Mouse (Mus musculus): Measurements from ENCODE around the gene Spred2. TPM values are rescaled to one million over a fixed set of nuclear protein-coding genes. Genes with fewer than 3 reads are reported as not detected.

The Spred2 gene
- total RNA-seq (2023): 1 to 10 TPM; 4.8 to 5.4 TPM

DNA sequence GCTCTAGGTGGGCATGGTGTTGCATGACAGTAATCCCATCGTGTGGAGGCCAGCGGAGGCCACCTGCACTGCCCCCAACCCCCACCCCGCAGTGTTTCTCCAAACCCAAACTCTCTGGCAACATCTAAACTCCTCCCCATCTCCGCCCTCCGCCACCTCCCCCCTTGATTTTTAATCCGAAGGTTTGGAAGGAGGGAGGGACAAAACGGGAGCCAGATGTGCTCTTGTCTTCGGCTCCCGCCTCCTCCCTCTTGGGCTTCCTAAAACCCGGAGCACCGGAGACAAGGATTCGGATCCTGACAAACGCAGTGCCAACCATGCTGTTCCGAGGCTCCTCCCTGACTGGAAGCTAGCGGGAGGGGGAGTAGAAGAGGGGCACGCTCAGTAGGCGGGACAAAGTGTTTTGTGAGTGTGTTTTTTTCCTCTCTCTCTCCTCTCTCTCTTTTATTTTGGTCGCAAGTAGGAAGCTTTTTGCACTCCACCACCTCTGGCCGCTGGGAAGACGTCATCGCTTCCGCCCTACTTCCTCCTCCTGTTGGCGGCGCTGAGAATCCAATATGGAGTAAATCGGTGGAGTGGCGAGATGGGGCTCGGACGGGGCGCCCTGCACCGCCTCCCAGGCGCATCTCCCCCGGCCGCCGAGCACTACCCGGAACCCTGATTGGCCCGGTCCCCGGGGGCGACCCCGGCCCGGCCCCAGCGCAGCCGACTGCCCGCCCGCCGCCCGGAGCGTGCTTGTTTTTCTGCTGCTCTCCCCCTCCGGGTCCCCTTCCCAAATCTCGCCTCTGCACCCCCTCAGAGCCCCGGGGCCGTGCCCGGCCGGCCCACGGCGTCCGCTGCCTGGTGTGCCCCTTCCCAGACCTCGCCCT is at the start of gene Spred2:
Spred2 (plus strand) TSS at position 488 of the 869 bp plus-strand sequence.

Other genes starting within 250 kb of the Spred2 start
- gene Actr2, start 188.5 kb downstream of the Spred2 start, total RNA-seq (2023): 100 to 1,000 TPM; 322 to 326 TPM

All from B cell, adult 67 days (primary cell).